Mouse (Mus musculus) MEL (cell line): ENCODE measurements around the gene Akr1d1. TPM values are rescaled to one million over a fixed set of nuclear protein-coding genes. Genes with fewer than 3 reads are reported as not detected.

ENCODE experiments used
- DNase-seq: peaks from one replicate; pipeline ENCODE4 v3.0.0; 2011; ENCODE audit warnings: low read depth, low spot score
- H3K27ac ChIP-seq: 2 replicates; pipeline ENCODE4 v1.5.1; 2012; ENCODE audit warnings: low read depth, mild to moderate bottlenecking, control low read depth, low read length, moderate library complexity; ENCODE audit not compliant: control insufficient read depth
- H3K27me3 ChIP-seq, 2 experiments: fragments of 150-350 bp in 1 of 2; sonication (generic) in 1 of 2; 2 replicates each; pipeline ENCODE4 v1.6.1; 2012; ENCODE audit warnings: low read length in 2 of 2, mild to moderate bottlenecking in 2 of 2, improper control_type of control experiment in 1 of 2, moderate library complexity in 1 of 2; ENCODE audit not compliant: insufficient read depth in 2 of 2, control insufficient read depth in 1 of 2
- H3K36me3 ChIP-seq, 2 experiments: 2 replicates each; pipeline ENCODE4 v1.6.1; 2012 to 2014; ENCODE audit warnings: low read length in 2 of 2, improper control_type of control experiment in 1 of 2, inconsistent platforms in 1 of 2, mild to moderate bottlenecking in 1 of 2; ENCODE audit not compliant: insufficient read depth in 2 of 2, control insufficient read depth in 1 of 2
- H3K4me1 ChIP-seq, 2 experiments: fragments of 150-350 bp in 1 of 2; sonication (generic) in 1 of 2; 2 replicates each; pipeline ENCODE4 v1.6.1; 2012; ENCODE audit warnings: low read length in 2 of 2, improper control_type of control experiment in 1 of 2, mild to moderate bottlenecking in 1 of 2; ENCODE audit not compliant: insufficient read depth in 2 of 2, control insufficient read depth in 1 of 2
- H3K4me3 ChIP-seq, 2 experiments: fragments of 150-350 bp in 1 of 2; sonication (generic) in 1 of 2; 2 replicates each; pipeline ENCODE4 v1.5.1; 2012; ENCODE audit warnings: low read depth in 2 of 2, low read length in 2 of 2, mild to moderate bottlenecking in 2 of 2, moderate library complexity in 2 of 2, control low read depth in 1 of 2, improper control_type of control experiment in 1 of 2; ENCODE audit not compliant: control insufficient read depth in 1 of 2, insufficient read depth in 1 of 2
- H3K79me2 ChIP-seq: 2 replicates; pipeline ENCODE4 v1.6.1; 2012; ENCODE audit warnings: mild to moderate bottlenecking, low read length, moderate library complexity; ENCODE audit not compliant: control insufficient read depth, poor library complexity, insufficient read depth
- H3K9ac ChIP-seq: 2 replicates; pipeline ENCODE4 v1.6.1; 2012; ENCODE audit warnings: low read depth, mild to moderate bottlenecking, control low read depth, low read length, moderate library complexity; ENCODE audit not compliant: control insufficient read depth, poor library complexity, severe bottlenecking
- H3K9me3 ChIP-seq: fragments of 150-350 bp; sonication (generic); replicated peaks from 2 replicates; pipeline ENCODE4 v1.6.1; 2012; ENCODE audit warnings: mild to moderate bottlenecking, low read length, improper control_type of control experiment, moderate library complexity; ENCODE audit not compliant: insufficient read depth
- CTCF ChIP-seq, 3 experiments: IDR thresholded peaks in 2 of 3; conservative IDR thresholded peaks in 1 of 3; 2 replicates each; pipeline ENCODE4 v1.5.1; 2011 to 2012; ENCODE audit warnings: low read length in 3 of 3, low read depth in 2 of 3, mild to moderate bottlenecking in 2 of 3, improper control_type of control experiment in 1 of 3, inconsistent platforms in 1 of 3, mixed read lengths in 1 of 3, moderate library complexity in 1 of 3; ENCODE audit not compliant: control insufficient read depth in 1 of 3, insufficient read depth in 1 of 3, poor library complexity in 1 of 3, severe bottlenecking in 1 of 3
- GABPA ChIP-seq: IDR thresholded peaks from 2 replicates; pipeline ENCODE4 v1.6.1; 2012; ENCODE audit warnings: low read depth, mild to moderate bottlenecking, inconsistent platforms, low read length, improper control_type of control experiment, moderate library complexity
- GATA1 ChIP-seq: IDR thresholded peaks from 2 replicates; pipeline ENCODE4 v1.6.1; 2011; ENCODE audit warnings: low read depth, low read length, improper control_type of control experiment
- HCFC1 ChIP-seq: IDR thresholded peaks from 2 replicates; pipeline ENCODE4 v1.6.1; 2012; ENCODE audit warnings: low read depth, mild to moderate bottlenecking, inconsistent platforms, low read length, improper control_type of control experiment, moderate library complexity
- KAT2A ChIP-seq: conservative IDR thresholded peaks from 2 replicates; pipeline ENCODE4 v1.6.1; 2012; ENCODE audit warnings: low read depth, low read length, improper control_type of control experiment, inconsistent platforms
- MAFK ChIP-seq: IDR thresholded peaks from 2 replicates; pipeline ENCODE4 v1.6.1; 2011; ENCODE audit warnings: low read depth, mild to moderate bottlenecking, low read length, improper control_type of control experiment, borderline replicate concordance
- NRF1 ChIP-seq: IDR thresholded peaks from 2 replicates; pipeline ENCODE4 v1.6.1; 2014; ENCODE audit warnings: low read depth, mild to moderate bottlenecking, inconsistent platforms, low read length, improper control_type of control experiment, moderate library complexity; ENCODE audit not compliant: poor library complexity, insufficient read depth, severe bottlenecking
- SIN3A ChIP-seq: IDR thresholded peaks from 2 replicates; pipeline ENCODE4 v1.6.1; 2012; ENCODE audit warnings: low read length, improper control_type of control experiment, inconsistent platforms
- TCF12 ChIP-seq: IDR thresholded peaks from 2 replicates; pipeline ENCODE4 v1.6.1; 2014; ENCODE audit warnings: low read depth, mild to moderate bottlenecking, inconsistent platforms, low read length, improper control_type of control experiment, moderate library complexity
- USF1 ChIP-seq: IDR thresholded peaks from 2 replicates; pipeline ENCODE4 v1.6.1; 2014; ENCODE audit warnings: low read depth, mild to moderate bottlenecking, inconsistent platforms, low read length, improper control_type of control experiment, moderate library complexity
- ZC3H11A ChIP-seq: IDR thresholded peaks from 2 replicates; pipeline ENCODE4 v1.6.1; 2012; ENCODE audit warnings: low read depth, mild to moderate bottlenecking, inconsistent platforms, low read length, improper control_type of control experiment
- ZMIZ1 ChIP-seq: IDR thresholded peaks from 2 replicates; pipeline ENCODE4 v1.6.1; 2012; ENCODE audit warnings: low read depth, mild to moderate bottlenecking, inconsistent platforms, low read length, improper control_type of control experiment, moderate library complexity
- polyA plus RNA-seq, 2 experiments: library from polyadenylated mRNA; stranded (reverse) in 1 of 2; unstranded in 1 of 2; fragments of >175 nt in 1 of 2; fragments of >200 nt in 1 of 2; gene quantifications; 2 replicates each; pipeline versions ENCODE4 v1.2.1 to v1.2.4; 2012; ENCODE audit warnings: low replicate concordance in 2 of 2, low read depth in 1 of 2; ENCODE audit not compliant: insufficient read length in 2 of 2, insufficient read depth in 1 of 2, missing spikeins in 1 of 2
- total RNA-seq: library from RNA; depleted of rRNA; stranded (reverse); fragments of 300-350 nt; gene quantifications from 2 replicates; pipeline ENCODE4 v1.2.3, GENCODE M21; 2012

Akr1d1 gene
- total and polyA plus RNA-seq, 3 experiments: not detected

DNA sequence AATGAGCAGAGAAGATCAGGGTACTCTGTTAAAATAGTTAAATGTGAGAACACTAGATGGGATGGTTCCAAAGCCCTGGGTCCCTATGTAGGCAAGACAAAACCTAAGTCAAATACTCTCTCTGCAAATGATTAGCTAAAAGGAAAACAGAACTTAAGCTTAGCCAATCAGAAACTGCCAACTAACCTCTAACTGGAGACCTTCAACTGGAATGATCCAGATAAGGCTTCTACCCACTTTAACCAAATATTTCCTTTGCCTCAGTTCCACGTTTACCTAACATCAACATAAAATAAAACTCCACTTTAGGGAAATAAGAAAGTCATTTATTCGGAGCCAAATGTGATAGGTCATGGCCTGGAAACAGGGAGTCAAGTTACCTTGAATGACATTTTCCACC is 67.1 kb downstream of the Akr1d1 start:
- TF ChIP-seq NRF1: no peak

GRCm38 (mm10) chr6:37598033-37598432 is 68.1 kb downstream of the Akr1d1 start:
- no peak overlapping the region for H3K9ac ChIP-seq
- H3K27me3 ChIP-seq: no peaks in the 10 kb centered on the region
- H3K9me3 ChIP-seq: no peaks in the 10 kb centered on the region
- TF ChIP-seq ZMIZ1 (no peak), USF1 (no peak)
- H3K79me2 ChIP-seq: no peaks in the 10 kb centered on the region
- H3K4me3 ChIP-seq: no peak overlapping the region
- no peak for DNase-seq
- H3K4me1 ChIP-seq: no peaks in the 10 kb centered on the region
- no peaks in the 10 kb centered on the region for H3K36me3 ChIP-seq
- H3K27ac ChIP-seq: no peak overlapping the region

More for the DNA sequence above, 67.1 kb downstream of the Akr1d1 start:
- Histone ChIP-seq H3K4me3 (no peak overlapping the region), H3K36me3 (no peaks in the 10 kb centered on the region), H3K27me3 (no peaks in the 10 kb centered on the region), H3K9me3 (no peaks in the 10 kb centered on the region), H3K27ac (no peak overlapping the region), H3K79me2 (no peaks in the 10 kb centered on the region), H3K4me1 (no peaks in the 10 kb centered on the region), H3K9ac (no peak overlapping the region)
- DNase-seq: no peak

DNA sequence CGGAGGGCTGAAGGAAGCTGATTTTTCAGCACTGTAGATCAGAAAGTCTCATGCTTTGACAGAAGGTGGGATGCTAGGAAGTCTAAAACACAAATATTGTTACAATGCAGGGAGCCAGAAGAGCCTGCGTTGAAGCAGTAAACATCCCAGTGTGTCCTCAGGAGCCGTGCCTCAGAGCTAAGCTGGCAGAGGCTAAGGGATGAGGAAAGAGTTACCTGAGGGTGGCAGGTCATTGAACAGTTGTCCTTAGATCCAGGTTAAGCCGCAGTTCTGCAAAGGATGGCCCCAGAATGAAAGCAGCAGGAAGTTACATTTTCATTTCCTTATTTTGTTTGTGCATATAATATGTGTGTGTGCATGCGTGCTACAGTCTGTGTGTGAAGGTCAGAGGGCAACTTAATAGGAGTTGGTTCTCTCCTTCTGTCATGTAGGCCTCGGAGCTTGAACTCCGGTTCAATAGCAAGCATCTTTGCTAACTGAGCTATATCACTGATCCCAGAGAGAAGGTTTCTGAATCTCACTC is 71.1 kb downstream of the Akr1d1 start:
- Histone ChIP-seq H3K4me1 (no peaks in the 10 kb centered on the region), H3K9me3 (no peaks in the 10 kb centered on the region), H3K4me3 (no peak overlapping the region), H3K27ac (no peak overlapping the region), H3K9ac (no peak overlapping the region), H3K27me3 (no peaks in the 10 kb centered on the region), H3K79me2 (no peaks in the 10 kb centered on the region), H3K36me3 (no peaks in the 10 kb centered on the region)
- DNase-seq: no peak
- TF ChIP-seq SIN3A (no peak), GATA1 (no peak), NRF1 (no peak), GABPA (no peak), TCF12 (no peak), ZMIZ1 (no peak), ZC3H11A (no peak), KAT2A (no peak), HCFC1 (no peak), MAFK (no peak), CTCF (IDR thresholded peaks at IDR 0.05 in 2 of 3, conservative IDR thresholded peaks at IDR 0.05 in 1 of 3; ENCODE audit: control insufficient read depth in 1 of 3, insufficient read depth in 1 of 3, low read depth in 2 of 3, low read length in 3 of 3, poor library complexity in 1 of 3, severe bottlenecking in 1 of 3) (no peak)
